Mouse (Mus musculus): ENCODE measurements around the gene Gm17662. TPM values are rescaled to one million over a fixed set of nuclear protein-coding genes. Genes with fewer than 3 reads are reported as not detected.

Gene Gm17662
- total RNA-seq, 1 experiment from 2014 or later: not detected

DNA sequence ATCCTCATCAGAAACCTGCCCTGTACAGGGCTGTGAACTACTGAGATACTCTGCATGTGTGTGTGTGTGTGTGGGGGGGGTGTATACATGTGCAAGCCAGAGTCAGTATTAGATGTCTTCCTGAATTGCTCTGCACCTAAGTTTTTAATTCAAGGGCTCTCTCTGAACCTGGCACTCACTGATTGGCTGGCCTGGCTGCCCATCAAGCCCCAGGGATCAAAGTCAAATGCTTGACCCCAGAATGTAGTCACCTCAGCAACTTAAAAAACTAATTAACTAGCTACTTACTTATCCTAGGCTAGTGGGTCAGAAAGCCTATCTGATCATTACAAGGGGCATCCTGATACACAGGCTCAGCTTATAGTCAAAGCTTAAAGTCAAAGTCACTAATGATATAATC, 12.5 kb downstream of the Gm17662 start:
- ATAC-seq (replicated peaks in 1 of 2; ENCODE audit: insufficient read depth in 1 of 2, low FRiP score in 2 of 2, low TSS enrichment in 1 of 2, low read depth in 1 of 2, poor library complexity in 2 of 2, severe bottlenecking in 2 of 2): no peak

DNA sequence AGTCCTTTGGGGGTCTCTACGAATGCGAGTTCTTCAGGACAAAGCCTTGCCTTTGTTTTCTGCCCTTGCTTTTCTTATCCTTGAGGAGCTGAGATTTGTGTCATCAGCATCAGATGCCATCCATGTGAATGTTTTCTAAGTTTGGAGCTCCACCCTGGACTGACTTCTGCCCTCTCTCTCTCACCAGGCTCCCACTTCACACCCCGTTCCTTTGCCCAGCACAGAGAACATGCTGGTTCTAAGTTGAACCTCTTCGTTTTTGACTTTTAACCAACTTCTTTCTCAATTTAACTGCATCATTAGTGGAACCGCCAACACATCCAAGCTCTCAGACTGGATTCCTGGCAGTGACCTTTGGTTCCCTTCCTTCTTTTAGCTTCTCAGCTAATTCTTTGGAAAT, 13.1 kb downstream of the Gm17662 start:
- ATAC-seq (replicated peaks in 1 of 2; ENCODE audit: insufficient read depth in 1 of 2, low FRiP score in 2 of 2, low TSS enrichment in 1 of 2, low read depth in 1 of 2, poor library complexity in 2 of 2, severe bottlenecking in 2 of 2): no peak

DNA sequence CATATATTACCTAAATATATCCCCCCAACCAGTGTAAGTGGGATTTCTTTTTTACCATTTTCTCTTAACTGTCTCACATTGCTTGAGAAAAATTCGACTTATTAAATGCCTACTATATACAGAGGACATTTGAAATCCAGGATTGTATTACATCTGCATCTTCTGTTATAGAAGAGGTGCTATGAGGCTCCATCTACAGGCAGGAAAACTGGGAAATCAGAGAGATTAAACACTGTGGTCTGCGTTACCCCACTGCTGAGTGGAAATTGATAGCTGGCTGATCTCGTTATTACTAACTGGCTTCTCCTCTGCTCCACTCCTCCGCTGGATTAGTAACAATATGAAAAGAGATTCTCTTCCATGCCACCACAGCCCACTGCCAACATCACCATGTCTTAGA, 18.7 kb downstream of the Gm17662 start:
- ATAC-seq (replicated peaks in 1 of 2; ENCODE audit: insufficient read depth in 1 of 2, low FRiP score in 2 of 2, low TSS enrichment in 1 of 2, low read depth in 1 of 2, poor library complexity in 2 of 2, severe bottlenecking in 2 of 2): no peak

DNA sequence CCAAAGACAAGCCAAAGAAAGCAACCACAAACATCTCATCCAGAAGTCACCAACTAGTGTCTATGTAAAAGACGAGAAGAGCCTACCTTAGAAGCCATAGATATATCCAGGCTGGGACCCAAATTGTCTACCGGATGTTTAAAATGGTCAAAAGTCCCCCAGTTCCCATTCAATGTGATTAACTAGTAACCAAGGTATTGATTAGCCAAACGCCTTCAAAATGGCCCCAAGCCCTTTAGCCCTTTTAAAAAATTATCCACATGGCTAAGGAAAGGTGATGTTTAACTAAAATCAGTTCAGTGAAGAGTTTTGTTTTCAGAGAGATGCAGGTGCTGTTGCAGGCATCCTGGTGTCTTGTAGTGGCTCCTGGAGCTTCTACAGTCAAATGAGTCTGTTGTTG, 19.2 kb downstream of the Gm17662 start, which contains the start of gene C8a:
Gene C8a, minus strand, starts transcription at position 76 of the 400 bp plus-strand sequence.
- ATAC-seq (replicated peaks in 1 of 2; ENCODE audit: insufficient read depth in 1 of 2, low FRiP score in 2 of 2, low TSS enrichment in 1 of 2, low read depth in 1 of 2, poor library complexity in 2 of 2, severe bottlenecking in 2 of 2): no peak

DNA sequence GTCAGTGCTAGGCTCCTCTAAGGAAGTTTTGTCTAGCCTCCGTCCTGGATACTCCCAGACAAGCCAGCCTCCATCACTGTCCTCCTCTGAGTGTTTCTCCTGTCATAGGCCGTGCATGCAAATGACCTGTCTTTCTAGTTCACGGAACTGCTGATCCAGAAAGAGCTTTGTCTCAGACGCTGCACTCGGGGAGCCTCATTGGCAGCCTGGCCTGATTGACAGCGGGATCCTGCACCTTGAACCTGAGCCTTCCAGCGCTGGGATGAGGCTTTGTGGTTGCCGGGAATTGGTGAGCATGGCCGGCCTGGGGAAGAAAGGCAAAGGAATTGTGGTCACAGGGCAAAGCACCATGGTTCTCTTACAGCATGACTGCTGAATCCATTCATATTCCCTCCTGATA, 30.4 kb downstream of the Gm17662 start:
- no peak for ATAC-seq (replicated peaks in 1 of 2; ENCODE audit: insufficient read depth in 1 of 2, low FRiP score in 2 of 2, low TSS enrichment in 1 of 2, low read depth in 1 of 2, poor library complexity in 2 of 2, severe bottlenecking in 2 of 2)

DNA sequence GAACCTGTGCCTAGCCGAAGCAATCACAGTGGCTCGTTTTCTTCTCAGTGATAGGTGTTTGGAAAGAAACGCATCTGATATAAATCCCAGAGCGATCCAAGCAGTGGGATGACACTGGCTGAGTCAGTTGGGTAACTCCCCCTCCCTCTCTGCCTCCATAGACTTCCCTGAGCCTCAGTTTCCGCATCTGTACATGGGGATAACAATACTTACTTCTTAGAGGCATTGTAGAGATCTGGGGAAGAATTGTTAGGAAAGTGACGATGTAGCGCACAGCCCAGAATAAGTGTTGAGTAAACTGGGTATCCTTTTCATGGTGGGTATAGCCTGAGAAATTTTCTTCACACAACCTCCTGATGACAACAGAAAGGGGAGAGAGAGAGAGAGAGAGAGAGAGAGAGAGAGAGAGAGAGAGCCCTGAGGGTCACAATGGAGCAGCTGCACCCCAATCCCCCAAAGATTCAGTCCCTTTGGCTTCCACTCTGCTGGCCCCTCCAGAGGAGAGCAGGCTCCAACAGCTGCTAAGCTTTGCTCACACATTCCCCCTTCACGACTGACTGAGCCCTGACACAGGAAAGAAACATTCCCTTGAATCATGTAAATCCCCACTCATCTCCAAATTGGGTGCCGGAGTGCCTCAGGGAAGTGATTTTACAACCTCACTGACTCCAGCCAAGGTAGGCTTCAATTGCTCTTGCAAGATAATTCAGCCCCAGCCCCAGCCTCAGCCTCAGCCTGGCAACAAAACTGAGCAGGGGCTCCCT, 31.6 kb downstream of the Gm17662 start:
- ATAC-seq (replicated peaks in 1 of 2; ENCODE audit: insufficient read depth in 1 of 2, low FRiP score in 2 of 2, low TSS enrichment in 1 of 2, low read depth in 1 of 2, poor library complexity in 2 of 2, severe bottlenecking in 2 of 2): no peak

DNA sequence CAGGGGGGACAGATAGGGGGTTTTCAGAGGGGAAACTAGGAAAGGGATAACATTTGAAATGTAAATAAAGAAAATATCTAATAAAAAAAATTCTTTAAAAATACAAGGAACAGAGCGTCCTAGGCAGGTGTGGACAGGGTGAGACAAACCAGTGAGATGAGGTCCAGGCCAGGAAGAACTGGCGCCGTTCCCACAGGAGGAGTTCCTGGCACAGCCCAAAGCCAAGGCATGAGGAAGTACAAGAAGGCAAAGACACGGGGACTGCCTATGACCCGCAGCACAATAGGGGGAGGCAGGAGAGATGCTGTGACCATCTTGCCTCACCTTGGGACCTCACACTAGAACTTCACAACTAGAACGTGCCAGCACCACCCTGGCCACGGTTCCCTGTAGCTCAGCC, 34.6 kb downstream of the Gm17662 start:
- no peak for ATAC-seq (replicated peaks in 1 of 2; ENCODE audit: insufficient read depth in 1 of 2, low FRiP score in 2 of 2, low TSS enrichment in 1 of 2, low read depth in 1 of 2, poor library complexity in 2 of 2, severe bottlenecking in 2 of 2)

DNA sequence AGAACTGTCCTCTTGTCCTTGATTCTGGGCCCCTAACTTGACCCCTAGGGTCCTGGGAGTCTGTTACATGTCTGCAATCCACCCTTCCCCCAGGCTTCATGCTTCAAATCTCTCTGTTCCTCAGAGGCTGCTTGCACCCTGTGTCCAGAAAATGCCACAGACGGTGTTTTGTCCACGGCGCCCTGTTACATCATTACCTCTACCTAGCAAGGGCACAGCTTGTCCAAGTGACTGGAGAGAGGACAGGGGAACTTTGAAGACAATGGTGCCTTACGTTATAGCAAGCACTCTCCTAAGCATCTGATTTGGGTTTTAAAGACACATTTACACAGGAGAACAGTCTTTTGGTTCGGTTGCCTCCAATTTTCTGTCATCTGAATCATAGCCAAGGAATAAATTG, 36.5 kb downstream of the Gm17662 start:
- no peak for ATAC-seq (replicated peaks in 1 of 2; ENCODE audit: insufficient read depth in 1 of 2, low FRiP score in 2 of 2, low TSS enrichment in 1 of 2, low read depth in 1 of 2, poor library complexity in 2 of 2, severe bottlenecking in 2 of 2)

DNA sequence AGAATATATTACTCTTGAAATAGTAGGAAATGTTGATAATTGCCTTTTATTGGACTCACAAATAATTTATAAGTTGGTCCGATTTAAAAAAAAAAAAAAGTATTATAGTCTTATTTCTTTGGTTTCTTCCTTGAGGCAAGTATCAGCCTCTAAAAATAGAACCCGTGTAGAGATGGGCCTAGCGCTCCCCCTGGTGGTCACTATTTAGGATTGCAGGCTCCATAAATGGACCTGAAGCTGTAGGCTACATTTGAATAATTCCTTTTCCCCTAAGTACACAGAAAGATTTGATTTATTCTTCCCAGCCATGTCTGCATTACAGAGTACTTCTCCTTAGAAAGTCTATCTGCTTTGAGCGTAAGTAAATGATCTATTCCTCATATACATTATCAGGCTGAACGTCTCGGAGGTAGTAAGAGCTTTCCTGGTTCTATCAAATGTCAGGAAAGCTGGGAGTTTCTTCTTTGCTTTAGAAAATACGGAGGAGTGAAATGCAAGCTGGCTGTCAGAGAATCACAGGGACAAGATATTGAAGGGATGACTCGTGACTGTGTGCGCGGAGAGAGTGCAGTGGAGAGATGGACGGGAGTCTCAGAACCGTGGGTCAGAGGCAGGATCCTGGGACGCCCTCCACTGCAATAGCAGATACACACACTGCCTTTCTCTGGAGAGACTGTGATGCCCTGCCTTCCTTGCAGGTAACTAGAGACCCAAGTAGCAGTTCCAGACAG, 37.0 kb downstream of the Gm17662 start:
- ATAC-seq (replicated peaks in 1 of 2; ENCODE audit: insufficient read depth in 1 of 2, low FRiP score in 2 of 2, low TSS enrichment in 1 of 2, low read depth in 1 of 2, poor library complexity in 2 of 2, severe bottlenecking in 2 of 2): peak; percentile 69 to 71; a peak in 3 of 4 replicates

DNA sequence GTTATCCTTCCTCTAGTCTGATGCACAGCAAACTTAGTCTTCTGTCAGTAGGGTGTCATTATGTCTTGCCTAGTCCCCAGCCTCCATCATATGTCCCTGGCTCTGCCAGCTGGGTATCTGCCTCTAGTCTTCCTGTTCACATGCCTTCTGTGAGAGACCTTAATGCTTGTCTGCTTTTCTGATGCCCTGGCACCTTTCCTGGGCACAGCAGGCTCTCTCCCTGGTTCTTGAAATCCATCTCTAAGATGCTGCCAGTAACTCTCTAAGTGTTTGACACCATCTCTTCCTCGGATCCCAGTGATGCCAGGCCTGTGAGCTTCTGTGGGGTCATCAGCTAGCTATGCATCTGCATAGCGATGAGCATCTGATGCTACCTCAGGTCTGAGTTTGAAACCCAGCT, 45.7 kb downstream of the Gm17662 start:
- no peak for ATAC-seq (replicated peaks in 1 of 2; ENCODE audit: insufficient read depth in 1 of 2, low FRiP score in 2 of 2, low TSS enrichment in 1 of 2, low read depth in 1 of 2, poor library complexity in 2 of 2, severe bottlenecking in 2 of 2)

DNA sequence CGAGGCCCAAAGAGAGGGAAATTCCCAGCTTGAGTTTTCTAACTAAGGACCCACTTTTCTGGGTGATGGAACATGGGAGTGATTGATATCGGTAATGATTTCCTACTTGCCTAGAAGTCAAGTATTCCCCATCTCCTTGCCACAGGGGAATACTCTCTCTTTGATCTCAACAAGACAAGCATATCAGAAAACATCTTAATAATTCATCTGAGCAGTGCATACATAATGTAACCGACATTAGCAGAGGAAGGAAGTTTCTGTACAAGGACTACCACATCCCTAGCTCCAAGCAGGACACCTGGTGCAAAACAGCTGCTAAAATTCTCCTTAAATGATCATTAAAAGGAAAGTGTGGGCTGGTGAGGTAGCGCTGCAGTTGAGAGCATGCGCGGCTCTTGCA, 47.9 kb downstream of the Gm17662 start:
- no peak for ATAC-seq (replicated peaks in 1 of 2; ENCODE audit: insufficient read depth in 1 of 2, low FRiP score in 2 of 2, low TSS enrichment in 1 of 2, low read depth in 1 of 2, poor library complexity in 2 of 2, severe bottlenecking in 2 of 2)

Other genes starting within 250 kb of the Gm17662 start
- not detected in 2 replicates for gene C8b, start 91.0 kb upstream of the Gm17662 start, total RNA-seq (2017)
- gene C8a, start 19.1 kb downstream of the Gm17662 start, total RNA-seq (2017): not detected in 2 replicates
- gene Fyb2, start 56.1 kb downstream of the Gm17662 start, total RNA-seq (2017): not detected in 2 replicates

All from hematopoietic stem cell, adult 5-6 weeks (primary cell).